Mouse (Mus musculus): Measurements from ENCODE around the gene Tmod3.

- no peak for TF ChIP-seq CTCF (IDR thresholded peaks at IDR 0.05; ENCODE audit: borderline replicate concordance, insufficient read depth, low read depth, low read length)
- no peak for TF ChIP-seq POLR2A (IDR thresholded peaks at IDR 0.05; ENCODE audit: borderline replicate concordance, insufficient read depth, low read length)
These were observed 12.4 kb downstream of the Tmod3 start for GRCm38 (mm10) chr9:75546885-75547553.

All from cerebellum, adult 2 months (tissue).